Mouse (Mus musculus) E14TG2a.4 (cell line): ENCODE measurements at regions not wholly inside any gene's neighbourhood (a gene's known extent, or its start where the extent isn't known, plus 50 kb on each side); places are given as distances from the start of the nearest gene placed in this dataset.

Experiments
- H3K27me3 ChIP-seq: 2 replicates; pipeline ENCODE4 v1.6.1; 2014; ENCODE audit warnings: low read length, control low read depth; ENCODE audit not compliant: insufficient read depth
- H3K36me3 ChIP-seq: 2 replicates; pipeline ENCODE4 v1.6.1; 2014; ENCODE audit warnings: low read length, control low read depth; ENCODE audit not compliant: insufficient read depth
- H3K4me1 ChIP-seq: replicated peaks from 2 replicates; pipeline ENCODE4 v1.6.1; 2014; ENCODE audit warnings: low read depth, low read length, control low read depth
- H3K4me3 ChIP-seq: replicated peaks from 2 replicates; pipeline ENCODE4 v1.5.1; 2014; ENCODE audit warnings: mild to moderate bottlenecking, low read length
- H3K9me3 ChIP-seq: 2 replicates; pipeline ENCODE4 v1.6.1; 2014; ENCODE audit warnings: low read length, control low read depth
- CTCF ChIP-seq: conservative IDR thresholded peaks from 2 replicates; pipeline ENCODE4 v1.5.1; 2014; ENCODE audit warnings: low read length
- NANOG ChIP-seq: IDR thresholded peaks from 2 replicates; pipeline ENCODE4 v1.6.1; 2014; ENCODE audit warnings: borderline replicate concordance, low read length, mixed read lengths
- POU5F1 ChIP-seq: IDR thresholded peaks from 2 replicates; pipeline ENCODE4 v1.6.1; 2014; ENCODE audit warnings: low read length, borderline replicate concordance

DNA sequence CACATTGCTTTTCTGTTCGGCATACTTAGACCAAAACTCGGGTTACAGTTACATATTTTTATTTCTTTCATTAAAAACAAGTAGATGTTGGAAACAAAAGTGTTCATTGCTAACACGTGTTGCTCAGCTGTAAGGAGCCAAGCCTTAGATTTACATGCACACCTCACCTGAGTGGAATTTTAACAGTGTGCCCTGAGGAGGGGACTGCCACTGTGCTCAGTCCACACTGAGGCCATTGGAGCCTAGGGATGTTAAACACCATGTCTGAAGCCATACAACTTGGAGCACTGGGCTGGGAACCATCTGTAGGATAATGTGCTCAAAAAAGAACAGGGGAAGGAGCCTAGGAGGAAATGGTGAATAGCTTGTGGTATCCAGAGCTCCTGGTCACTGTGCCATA is 233.5 kb downstream of the Irs2 start:
- H3K9me3 ChIP-seq, result peaks cover 5% of the 10 kb centered on the region; the same call in 1 of the 2 replicates
- peaks cover 5% of the 10 kb centered on the region for H3K27me3 ChIP-seq
- H3K4me1 ChIP-seq, result peaks cover 6% of the 10 kb centered on the region; the same call in 1 of the 2 replicates
- no peak overlapping the region for H3K4me3 ChIP-seq
- H3K36me3 ChIP-seq, result no peaks in the 10 kb centered on the region
- no peak for TF ChIP-seq POU5F1
- no peak for TF ChIP-seq NANOG
- TF ChIP-seq CTCF, result no peak

DNA sequence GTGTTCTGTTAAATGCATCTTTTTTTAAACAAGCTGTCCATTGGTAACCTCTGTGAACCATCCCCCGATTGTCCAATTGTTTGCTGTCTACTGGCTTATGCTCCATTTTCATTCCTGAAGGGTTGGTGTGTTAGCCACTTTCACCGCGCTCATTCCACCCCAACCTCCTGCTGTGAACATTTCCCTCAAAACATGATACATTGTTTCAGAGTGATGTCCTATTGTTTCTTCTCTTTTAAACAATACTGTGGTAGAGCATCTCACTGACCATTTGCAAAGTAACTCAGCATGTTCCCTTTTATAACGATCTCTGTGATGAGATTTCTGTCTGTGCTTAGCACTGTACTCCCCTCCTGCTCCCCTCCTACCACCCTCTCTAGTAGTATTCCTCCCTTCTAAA is 240.1 kb downstream of the Irs2 start:
- H3K9me3 ChIP-seq, result no peaks in the 10 kb centered on the region
- TF ChIP-seq NANOG (peak; percentile 98), POU5F1 (no peak)
- no peak overlapping the region for H3K4me3 ChIP-seq
- H3K27me3 ChIP-seq, result peaks cover 16% of the 10 kb centered on the region; the same call in 1 of the 2 replicates
- H3K4me1 ChIP-seq, result peaks cover 19% of the 10 kb centered on the region
- H3K36me3 ChIP-seq, result no peaks in the 10 kb centered on the region

GRCm38 (mm10) chr8:10763907-10764306 is 244.4 kb downstream of the Irs2 start:
- H3K4me3 ChIP-seq, result no peak overlapping the region
- H3K9me3 ChIP-seq, result no peaks in the 10 kb centered on the region
- no peaks in the 10 kb centered on the region for H3K36me3 ChIP-seq
- 0 out of 2 replicates have a peak, but pooled peaks cover 21% of the 10 kb centered on the region for H3K27me3 ChIP-seq
- no peak for TF ChIP-seq CTCF
- no peak for TF ChIP-seq NANOG
- TF ChIP-seq POU5F1, result no peak
- peaks cover 23% of the 10 kb centered on the region for H3K4me1 ChIP-seq

GRCm38 (mm10) chr8:10761694-10762305 is 246.5 kb downstream of the Irs2 start:
- TF ChIP-seq NANOG, result no peak
- TF ChIP-seq CTCF, result no peak
- TF ChIP-seq POU5F1, result no peak
- peaks cover 6% of the 10 kb centered on the region; the same call in 1 of the 2 replicates for H3K4me1 ChIP-seq
- no peaks in the 10 kb centered on the region for H3K9me3 ChIP-seq
- H3K36me3 ChIP-seq, result no peaks in the 10 kb centered on the region
- peaks cover 29% of the 10 kb centered on the region for H3K27me3 ChIP-seq
- no peak overlapping the region for H3K4me3 ChIP-seq

DNA sequence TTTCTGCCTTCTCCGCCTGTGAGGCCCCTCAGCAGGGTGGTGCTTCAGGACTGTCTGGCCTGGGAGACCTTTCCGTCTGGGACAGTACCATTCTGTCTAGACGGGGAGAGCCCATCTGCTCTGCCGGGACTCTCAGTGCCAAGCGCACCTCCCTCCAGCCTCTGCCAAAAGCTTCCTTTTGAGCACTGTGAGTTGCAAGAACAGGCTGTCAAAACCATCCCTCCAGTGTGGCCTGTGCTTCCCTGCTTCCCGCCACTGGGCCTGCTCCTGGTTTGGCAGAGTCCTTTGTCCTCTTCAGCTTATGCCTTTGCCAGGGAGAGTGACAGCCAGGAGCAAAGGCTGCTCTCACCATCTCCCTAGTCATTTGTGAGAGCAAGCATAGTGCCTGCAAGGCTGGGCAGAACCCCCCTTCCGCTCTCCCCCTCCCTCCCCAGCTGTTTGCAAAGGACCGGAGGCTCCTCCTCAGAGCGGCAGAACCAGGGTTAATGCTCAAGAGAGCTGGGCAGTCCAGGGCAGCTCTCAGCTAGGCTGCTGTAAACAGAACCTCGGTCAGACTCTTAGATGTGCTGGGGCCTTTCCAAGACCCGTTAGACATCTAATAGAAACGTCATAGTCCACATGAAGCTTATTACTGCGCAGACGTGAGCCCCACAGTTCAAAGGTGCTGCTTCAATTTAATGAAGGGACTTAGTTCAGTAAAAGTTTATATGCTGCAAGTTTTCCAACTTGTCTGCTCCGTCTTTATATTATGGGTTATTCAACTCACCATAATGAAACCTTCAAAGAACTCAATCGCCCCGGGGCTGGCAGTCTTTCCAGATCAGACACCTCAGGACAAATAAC is 247.2 kb downstream of the Irs2 start:
- no peak for TF ChIP-seq POU5F1
- TF ChIP-seq CTCF, result no peak
- no peak for TF ChIP-seq NANOG
- Histone ChIP-seq H3K4me3 (no peak overlapping the region), H3K4me1 (peaks cover 6% of the 10 kb centered on the region; the same call in 1 of the 2 replicates)

DNA sequence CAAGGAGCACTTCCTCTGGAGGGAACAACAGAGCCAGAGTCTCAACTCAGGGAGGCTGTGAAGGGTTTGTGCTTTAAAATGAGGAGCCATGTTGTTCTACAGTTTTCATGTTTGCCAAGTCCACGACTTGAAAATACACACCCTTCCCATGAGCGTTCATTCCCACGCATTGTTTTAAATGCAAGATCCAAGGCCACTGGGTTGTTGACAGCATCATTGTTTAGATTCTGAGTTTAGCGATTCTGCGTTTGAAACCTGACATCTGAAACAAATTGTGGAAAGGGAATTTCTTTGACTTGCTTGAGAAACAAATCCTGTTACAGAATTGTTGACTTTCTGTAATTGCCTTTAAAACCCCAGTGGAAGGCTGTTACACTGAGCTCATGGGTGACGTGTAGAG is 248.0 kb downstream of the Irs2 start:
- Histone ChIP-seq H3K4me1 (peaks cover 6% of the 10 kb centered on the region; the same call in 1 of the 2 replicates), H3K4me3 (no peak overlapping the region), H3K36me3 (no peaks in the 10 kb centered on the region), H3K27me3 (peaks cover 29% of the 10 kb centered on the region), H3K9me3 (no peaks in the 10 kb centered on the region)
- TF ChIP-seq POU5F1 (no peak), NANOG (no peak), CTCF (no peak)

More for the DNA sequence above, 247.2 kb downstream of the Irs2 start:
- Histone ChIP-seq H3K27me3 (peaks cover 29% of the 10 kb centered on the region), H3K9me3 (no peaks in the 10 kb centered on the region), H3K36me3 (no peaks in the 10 kb centered on the region)

DNA sequence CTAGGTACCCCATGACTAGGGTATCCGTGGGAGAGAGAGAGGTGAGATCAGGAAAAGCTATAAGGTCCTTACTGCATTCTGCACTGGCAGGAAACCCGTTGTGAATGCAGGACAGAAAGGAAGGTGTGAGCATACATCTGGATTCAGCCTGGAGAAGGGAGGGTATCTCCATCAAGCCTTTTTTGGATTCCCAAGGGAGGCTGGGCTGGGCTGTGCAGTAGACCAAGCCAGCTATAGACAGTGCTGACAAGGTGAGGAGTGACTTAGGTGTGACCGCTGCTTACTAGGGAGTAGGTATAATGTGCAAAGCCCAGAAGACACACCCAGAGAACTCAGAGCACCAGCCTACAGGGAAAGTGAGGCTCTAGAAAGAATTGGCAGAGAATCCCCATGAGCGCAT is 250.1 kb downstream of the Irs2 start:
- TF ChIP-seq CTCF (no peak), NANOG (no peak), POU5F1 (no peak)
- H3K27me3 ChIP-seq, result peaks cover 22% of the 10 kb centered on the region

GRCm38 (mm10) chr8:10754986-10755308 is 253.3 kb downstream of the Irs2 start:
- Histone ChIP-seq H3K36me3 (no peaks in the 10 kb centered on the region), H3K9me3 (peaks cover 23% of the 10 kb centered on the region), H3K4me1 (no peaks in the 10 kb centered on the region), H3K27me3 (peaks cover 11% of the 10 kb centered on the region), H3K4me3 (no peak overlapping the region)
- TF ChIP-seq POU5F1, result no peak
- TF ChIP-seq CTCF, result no peak
- TF ChIP-seq NANOG, result no peak

More for the DNA sequence above, 250.1 kb downstream of the Irs2 start:
- peaks cover under 1% of the 10 kb centered on the region; the same call in 1 of the 2 replicates for H3K9me3 ChIP-seq
- H3K4me1 ChIP-seq, result peaks cover 6% of the 10 kb centered on the region; the same call in 1 of the 2 replicates
- H3K36me3 ChIP-seq, result no peaks in the 10 kb centered on the region
- H3K4me3 ChIP-seq, result no peak overlapping the region
